Mouse (Mus musculus): ENCODE measurements around the gene Shank2. TPM values are rescaled to one million over a fixed set of nuclear protein-coding genes. Genes with fewer than 3 reads are reported as not detected.

Gene Shank2
- polyA plus RNA-seq, 1 experiment = 2.0 TPM

GRCm38 (mm10) chr7:144438811-144439210 lies 437.1 kb downstream of the Shank2 start:
- TF ChIP-seq POLR2A (IDR thresholded peaks at IDR 0.05; ENCODE audit: borderline replicate concordance, control insufficient read depth, low read depth, low read length) (no peak), CTCF (IDR thresholded peaks at IDR 0.05; ENCODE audit: control insufficient read depth, insufficient read depth, low read length) (no peak)
- Histone ChIP-seq H3K4me1 (ENCODE audit: control insufficient read depth, insufficient read depth, low read length) (no peaks in the 10 kb centered on the region), H3K27ac (ENCODE audit: control insufficient read depth, insufficient read depth, low read depth, low read length, poor library complexity) (no peak overlapping the region), H3K4me3 (replicated peaks; ENCODE audit: control insufficient read depth, low read depth, low read length) (no peak overlapping the region)
- WGBS = 94% methylated on average over 7 of the region's 7 CpGs

DNA sequence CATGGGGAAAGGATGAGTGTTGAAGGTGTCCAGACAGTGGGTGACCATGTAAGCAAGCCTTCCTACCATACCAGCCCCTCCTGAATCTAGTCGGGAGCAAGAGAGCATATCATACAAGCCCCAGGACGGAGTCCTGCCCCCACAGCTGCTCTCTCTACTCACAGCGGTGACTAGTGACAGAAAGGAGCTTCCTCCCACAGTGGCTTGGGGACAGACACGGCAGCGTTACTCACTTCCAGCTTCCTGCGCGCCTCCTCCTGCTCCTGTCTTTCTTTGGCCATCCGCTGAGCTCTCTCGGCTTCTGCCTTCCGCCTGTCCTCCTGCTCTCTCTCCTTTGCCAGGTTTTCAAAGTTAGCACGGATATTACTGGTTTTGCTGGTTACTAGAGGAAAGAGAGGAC lies 439.7 kb downstream of the Shank2 start:
- no peaks in the 10 kb centered on the region; the same call in 1 of the 2 replicates for H3K4me1 ChIP-seq (ENCODE audit: control insufficient read depth, insufficient read depth, low read length)
- H3K4me3 ChIP-seq (replicated peaks; ENCODE audit: control insufficient read depth, low read depth, low read length) = no peak overlapping the region
- H3K27ac ChIP-seq (ENCODE audit: control insufficient read depth, insufficient read depth, low read depth, low read length, poor library complexity) = no peak overlapping the region
- TF ChIP-seq POLR2A (IDR thresholded peaks at IDR 0.05; ENCODE audit: borderline replicate concordance, control insufficient read depth, low read depth, low read length) (no peak), CTCF (IDR thresholded peaks at IDR 0.05; ENCODE audit: control insufficient read depth, insufficient read depth, low read length) (no peak)
- WGBS = 88% methylated on average over 11 of the region's 11 CpGs

DNA sequence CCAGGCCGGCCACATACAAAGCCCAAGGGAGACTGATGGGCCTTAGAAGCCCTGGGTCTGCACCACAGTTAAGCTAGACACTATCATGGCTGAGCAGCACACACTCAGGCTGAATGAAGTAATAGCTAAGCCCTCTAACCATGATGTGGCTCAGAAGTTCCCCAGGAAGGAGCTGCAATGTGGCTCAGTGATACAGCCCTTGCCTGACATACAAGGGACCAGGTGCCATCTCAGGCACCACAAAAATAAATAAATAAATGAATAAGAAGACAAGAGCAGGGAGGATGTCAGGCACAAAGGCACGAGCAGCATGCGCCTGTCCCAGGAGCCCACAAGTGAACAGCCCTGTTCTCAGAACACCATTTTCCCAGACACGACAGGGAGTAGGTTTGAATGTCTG lies 440.2 kb downstream of the Shank2 start:
- WGBS = 79% methylated on average over 4 of the region's 4 CpGs
- Histone ChIP-seq H3K4me3 (replicated peaks; ENCODE audit: control insufficient read depth, low read depth, low read length) (no peak overlapping the region), H3K27ac (ENCODE audit: control insufficient read depth, insufficient read depth, low read depth, low read length, poor library complexity) (no peak overlapping the region), H3K4me1 (ENCODE audit: control insufficient read depth, insufficient read depth, low read length) (peaks cover 3% of the 10 kb centered on the region)
- TF ChIP-seq CTCF (IDR thresholded peaks at IDR 0.05; ENCODE audit: control insufficient read depth, insufficient read depth, low read length) = no peak
- no peak for TF ChIP-seq POLR2A (IDR thresholded peaks at IDR 0.05; ENCODE audit: borderline replicate concordance, control insufficient read depth, low read depth, low read length)

DNA sequence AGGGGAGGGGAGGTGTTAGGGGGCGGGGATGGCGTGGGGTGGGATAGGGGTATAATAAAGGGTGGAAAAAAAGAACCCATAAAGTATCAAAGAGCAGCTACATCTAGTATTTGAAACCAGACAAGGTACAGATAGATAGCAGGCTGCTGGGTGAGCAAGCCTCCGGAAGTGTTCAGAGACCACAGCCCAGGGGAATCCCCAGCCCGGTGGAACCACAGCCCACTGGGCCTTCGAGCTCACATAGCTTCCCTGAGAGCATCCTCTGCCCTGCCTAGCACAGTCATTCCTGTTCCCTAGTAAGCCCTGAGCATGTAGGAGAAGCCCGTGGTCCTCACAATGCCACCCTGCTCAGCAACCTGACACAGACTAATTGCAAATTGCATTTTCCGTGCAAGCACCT lies 443.1 kb downstream of the Shank2 start:
- WGBS = 34% methylated on average over 7 of the region's 7 CpGs
- TF ChIP-seq CTCF (IDR thresholded peaks at IDR 0.05; ENCODE audit: control insufficient read depth, insufficient read depth, low read length) (no peak), POLR2A (IDR thresholded peaks at IDR 0.05; ENCODE audit: borderline replicate concordance, control insufficient read depth, low read depth, low read length) (no peak)
- no peak overlapping the region for H3K4me3 ChIP-seq (replicated peaks; ENCODE audit: control insufficient read depth, low read depth, low read length)
- H3K27ac ChIP-seq (ENCODE audit: control insufficient read depth, insufficient read depth, low read depth, low read length, poor library complexity) = no peak overlapping the region
- peaks cover 8% of the 10 kb centered on the region for H3K4me1 ChIP-seq (ENCODE audit: control insufficient read depth, insufficient read depth, low read length)

DNA sequence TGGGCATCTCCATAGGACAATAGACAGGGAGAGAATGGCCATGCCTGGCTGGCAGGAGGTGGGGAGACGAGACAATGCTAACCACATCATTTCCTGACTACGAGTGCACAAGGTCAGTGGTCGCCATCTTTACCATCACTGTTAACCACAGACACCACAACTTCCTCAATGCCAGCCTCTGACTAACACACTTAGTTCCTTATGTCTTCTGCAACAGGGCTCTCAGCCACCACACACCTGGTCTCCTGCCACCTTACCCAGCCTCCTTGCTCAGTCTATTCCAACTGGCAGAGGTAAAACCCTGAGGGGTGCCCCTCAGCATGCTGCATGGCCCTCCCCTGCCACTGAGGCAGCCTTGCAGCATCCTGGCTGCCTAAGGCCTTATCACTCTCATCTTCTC lies 445.4 kb downstream of the Shank2 start:
- Histone ChIP-seq H3K4me1 (ENCODE audit: control insufficient read depth, insufficient read depth, low read length) (peaks cover 8% of the 10 kb centered on the region), H3K4me3 (replicated peaks; ENCODE audit: control insufficient read depth, low read depth, low read length) (no peak overlapping the region), H3K27ac (ENCODE audit: control insufficient read depth, insufficient read depth, low read depth, low read length, poor library complexity) (no peak overlapping the region)
- no peak for TF ChIP-seq POLR2A (IDR thresholded peaks at IDR 0.05; ENCODE audit: borderline replicate concordance, control insufficient read depth, low read depth, low read length)
- no peak for TF ChIP-seq CTCF (IDR thresholded peaks at IDR 0.05; ENCODE audit: control insufficient read depth, insufficient read depth, low read length)
- 3% methylated on average over 3 of the region's 3 CpGs for WGBS

- peaks cover 8% of the 10 kb centered on the region for H3K4me1 ChIP-seq (ENCODE audit: control insufficient read depth, insufficient read depth, low read length)
- no peak overlapping the region for H3K27ac ChIP-seq (ENCODE audit: control insufficient read depth, insufficient read depth, low read depth, low read length, poor library complexity)
- 16% methylated on average over 1 of the region's 1 CpGs for WGBS
- TF ChIP-seq POLR2A (IDR thresholded peaks at IDR 0.05; ENCODE audit: borderline replicate concordance, control insufficient read depth, low read depth, low read length) = no peak
- H3K4me3 ChIP-seq (replicated peaks; ENCODE audit: control insufficient read depth, low read depth, low read length) = no peak overlapping the region
These were observed 446.5 kb downstream of the Shank2 start for GRCm38 (mm10) chr7:144448186-144448585.

- no peak overlapping the region for H3K4me3 ChIP-seq (replicated peaks; ENCODE audit: control insufficient read depth, low read depth, low read length)
- no peak for TF ChIP-seq CTCF (IDR thresholded peaks at IDR 0.05; ENCODE audit: control insufficient read depth, insufficient read depth, low read length)
- TF ChIP-seq POLR2A (IDR thresholded peaks at IDR 0.05; ENCODE audit: borderline replicate concordance, control insufficient read depth, low read depth, low read length) = no peak
- 77% methylated on average over 13 of the region's 13 CpGs for WGBS
- H3K27ac ChIP-seq (ENCODE audit: control insufficient read depth, insufficient read depth, low read depth, low read length, poor library complexity) = no peak overlapping the region
- H3K4me1 ChIP-seq (ENCODE audit: control insufficient read depth, insufficient read depth, low read length) = peaks cover 8% of the 10 kb centered on the region
These were observed 448.2 kb downstream of the Shank2 start for GRCm38 (mm10) chr7:144449637-144450570.

GRCm38 (mm10) chr7:144450661-144451060 lies 448.9 kb downstream of the Shank2 start:
- H3K4me1 ChIP-seq (ENCODE audit: control insufficient read depth, insufficient read depth, low read length) = peaks cover 8% of the 10 kb centered on the region
- no peak overlapping the region for H3K27ac ChIP-seq (ENCODE audit: control insufficient read depth, insufficient read depth, low read depth, low read length, poor library complexity)
- H3K4me3 ChIP-seq (replicated peaks; ENCODE audit: control insufficient read depth, low read depth, low read length) = no peak overlapping the region
- 76% methylated on average over 9 of the region's 9 CpGs for WGBS
- TF ChIP-seq CTCF (IDR thresholded peaks at IDR 0.05; ENCODE audit: control insufficient read depth, insufficient read depth, low read length) = no peak
- TF ChIP-seq POLR2A (IDR thresholded peaks at IDR 0.05; ENCODE audit: borderline replicate concordance, control insufficient read depth, low read depth, low read length) = no peak

All from bone marrow, adult 2 months (tissue).